Mouse (Mus musculus): ENCODE data around the gene Gm49450.
A peak's percentile ranks its signal among the peaks of the same experiment; 100 is the strongest.

Gm49450 gene

GRCm38 (mm10) chr15:98953401-98954356, at the start of gene Gm49450, which contains the start of gene Tuba1a:
TSS of gene Gm49450 (minus strand) at chr15:98953551.
TSS of gene Tuba1a (minus strand) at chr15:98953703.
- peak; percentile 94 for DNase-seq

GRCm38 (mm10) chr15:99001451-99001931, 48.1 kb upstream of the Gm49450 start:
- peak; percentile 71 for DNase-seq

GRCm38 (mm10) chr15:99000535-99001283, 47.4 kb upstream of the Gm49450 start:
- peak; percentile 82 for DNase-seq

- no peak for DNase-seq
These were observed 45.4 kb upstream of the Gm49450 start for GRCm38 (mm10) chr15:98998775-98999157.

- no peak for DNase-seq
These were observed 44.8 kb upstream of the Gm49450 start for GRCm38 (mm10) chr15:98997938-98998774.

GRCm38 (mm10) chr15:98996840-98997239, 43.5 kb upstream of the Gm49450 start:
- DNase-seq = no peak

- DNase-seq = no peak
These were observed 41.7 kb upstream of the Gm49450 start for GRCm38 (mm10) chr15:98994957-98995520.

- DNase-seq = peak; percentile 95
These were observed 40.5 kb upstream of the Gm49450 start for GRCm38 (mm10) chr15:98993865-98994264.

GRCm38 (mm10) chr15:98993093-98993793, 39.9 kb upstream of the Gm49450 start:
- peak; percentile 97 for DNase-seq

- peak; percentile 60 for DNase-seq
These were observed 38.9 kb upstream of the Gm49450 start for GRCm38 (mm10) chr15:98992086-98992912.

GRCm38 (mm10) chr15:98991540-98992050, 38.2 kb upstream of the Gm49450 start:
- DNase-seq = no peak

- no peak for DNase-seq
These were observed 37.6 kb upstream of the Gm49450 start for GRCm38 (mm10) chr15:98990669-98991539.

GRCm38 (mm10) chr15:98989701-98990430, 36.5 kb upstream of the Gm49450 start:
- no peak for DNase-seq

GRCm38 (mm10) chr15:98988787-98989186, 35.4 kb upstream of the Gm49450 start:
- DNase-seq = no peak

GRCm38 (mm10) chr15:98987661-98988181, 34.4 kb upstream of the Gm49450 start:
- DNase-seq = no peak

GRCm38 (mm10) chr15:98987077-98987630, 33.8 kb upstream of the Gm49450 start:
- peak; percentile 56 for DNase-seq

- DNase-seq = no peak
These were observed 32.8 kb upstream of the Gm49450 start for GRCm38 (mm10) chr15:98985982-98986715.

Data from kidney, postnatal 10 days (tissue).